Mouse (Mus musculus): ENCODE results near the gene Clcnkb.
A peak's percentile ranks its signal among the peaks of the same experiment; 100 is the strongest.

Clcnkb gene

DNA sequence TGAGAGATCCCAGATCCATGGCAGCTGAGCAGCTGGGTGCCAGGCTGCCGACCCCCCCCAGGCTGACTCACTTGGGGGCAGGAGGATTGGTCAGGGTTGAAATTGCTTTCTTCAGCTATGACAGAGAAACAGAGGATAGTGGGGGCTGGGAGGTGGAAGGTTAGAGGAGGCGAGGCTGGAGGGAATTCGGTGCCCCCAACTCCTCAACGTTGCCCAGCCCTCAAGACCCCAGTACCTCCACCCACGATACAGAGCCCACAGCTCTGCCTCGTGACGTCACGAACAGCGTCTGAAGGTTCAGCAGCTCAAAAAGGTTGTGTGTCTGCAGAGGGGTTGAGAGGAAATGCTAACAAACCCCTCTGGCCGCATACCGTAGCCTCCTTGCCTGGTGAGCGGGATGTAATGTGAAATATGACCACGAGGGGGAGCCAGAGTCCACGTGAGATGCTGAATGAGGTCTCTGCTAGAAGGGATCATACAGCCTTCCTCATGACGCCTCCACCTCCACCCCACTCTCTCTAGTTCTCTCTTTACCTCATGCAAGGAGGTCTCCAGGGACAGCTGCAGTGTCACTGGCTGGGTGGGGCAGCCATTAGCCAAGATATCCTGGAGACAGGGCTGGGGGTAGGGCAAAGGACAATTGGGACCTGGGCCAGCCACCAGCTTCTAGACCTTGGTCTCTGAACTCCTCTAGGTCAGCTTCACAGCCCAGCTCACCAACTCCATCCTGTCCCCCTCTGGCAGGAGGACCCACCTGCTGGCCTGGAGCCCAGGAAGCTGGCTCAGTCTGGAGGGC, 11.1 kb downstream of the Clcnkb start:
- DNase-seq, result peak; percentile 95

DNA sequence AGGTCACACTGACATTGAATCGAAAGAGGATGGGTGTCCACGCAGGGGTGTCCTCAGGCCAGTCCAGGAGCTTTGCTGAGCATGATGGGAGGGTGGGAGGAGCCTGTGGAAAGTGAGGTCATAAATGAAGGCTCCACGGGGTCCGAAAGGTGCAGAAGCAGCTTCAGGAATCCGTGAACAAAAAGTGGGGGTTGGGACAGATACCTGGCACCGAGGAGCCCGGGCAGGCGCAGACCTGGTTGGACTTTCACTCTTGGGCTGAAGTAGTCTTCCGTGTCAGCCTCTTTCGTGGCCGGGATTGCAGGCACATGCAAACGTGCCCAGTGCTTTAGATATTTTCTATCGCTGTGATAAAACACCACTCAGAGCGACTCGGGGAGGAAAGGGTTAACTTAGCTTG, 15.6 kb downstream of the Clcnkb start:
- no peak for DNase-seq

DNA sequence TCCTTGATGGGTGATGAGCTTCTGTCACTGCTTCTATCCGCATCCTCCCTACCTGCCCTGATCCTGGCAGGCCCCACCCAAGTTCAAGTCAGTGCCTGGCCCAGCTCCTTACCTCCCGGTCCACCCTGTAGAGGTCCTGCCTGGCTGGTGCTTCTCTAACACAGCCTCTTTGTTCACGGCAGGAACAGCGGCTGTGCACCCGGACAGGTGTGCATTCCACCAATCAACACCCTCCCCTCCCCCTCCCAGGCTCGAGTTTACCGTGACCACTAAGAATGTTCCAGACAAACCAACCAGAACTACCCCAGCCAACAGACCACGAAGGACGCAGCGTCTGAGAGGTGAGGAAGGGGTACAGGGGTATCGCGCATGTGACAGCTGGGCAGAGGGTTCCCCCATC, 17.3 kb downstream of the Clcnkb start, which contains the start of gene Clcnka:
Clcnka (minus strand) TSS at position 180 of the 400 bp plus-strand sequence.
- DNase-seq, result no peak

DNA sequence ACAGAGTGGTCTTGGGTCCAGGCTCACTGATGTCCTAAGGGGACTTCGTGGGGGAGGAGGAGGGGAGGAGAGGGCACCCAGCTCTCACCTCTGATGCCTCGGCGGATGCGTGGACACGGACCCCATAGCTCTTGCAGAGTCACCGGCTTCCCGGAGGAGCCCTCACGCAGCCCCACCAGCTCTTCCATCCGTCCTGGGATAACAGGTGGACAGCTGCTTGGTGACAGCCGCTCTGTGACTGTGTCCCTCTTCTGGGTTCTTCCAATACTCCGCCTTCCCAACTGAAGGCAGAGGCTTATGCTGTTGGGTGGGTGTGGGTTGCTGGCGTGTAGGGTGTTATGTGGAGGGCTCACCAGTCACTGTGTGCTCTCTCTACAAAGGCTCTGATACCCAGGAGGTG, 18.0 kb downstream of the Clcnkb start:
- DNase-seq, result no peak

DNA sequence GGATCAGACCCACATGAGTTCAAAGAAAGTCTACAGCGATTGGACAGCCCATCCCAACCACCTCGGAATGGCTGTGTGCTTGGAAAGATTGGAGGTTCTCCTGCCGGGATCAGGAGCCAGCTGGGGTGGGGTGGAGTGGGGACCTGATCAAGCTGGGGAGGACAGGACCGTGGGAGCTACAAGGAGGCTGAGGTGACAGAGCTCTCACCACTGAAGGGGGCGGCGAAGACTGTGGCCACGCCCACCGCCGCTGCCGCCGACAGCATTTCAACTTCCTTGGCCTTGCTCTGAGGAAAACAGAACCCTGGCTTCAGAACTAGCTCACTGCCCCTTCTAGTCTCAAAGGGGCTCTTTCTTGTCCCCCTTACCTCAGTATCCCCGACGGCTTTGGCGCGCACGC, 21.1 kb downstream of the Clcnkb start:
- no peak for DNase-seq

DNA sequence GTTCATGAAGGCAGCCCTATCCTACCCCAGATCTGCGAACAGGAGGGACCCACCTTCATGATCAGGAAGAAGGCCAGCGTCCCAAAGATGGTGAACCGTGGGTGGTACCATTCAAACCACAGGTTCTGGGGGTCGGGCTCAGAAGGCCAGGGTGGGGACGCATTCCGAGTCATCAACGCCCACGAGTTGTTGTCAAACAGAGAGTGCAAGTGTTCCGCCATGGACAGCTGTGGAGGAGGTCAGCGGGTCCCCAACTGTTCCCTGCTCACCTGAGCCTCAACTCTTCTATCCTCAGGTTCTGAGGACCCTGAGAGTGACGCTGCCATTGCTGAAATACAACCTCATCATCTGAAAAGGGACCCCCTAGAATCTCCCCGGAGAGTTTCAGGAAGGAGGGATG, 24.5 kb downstream of the Clcnkb start:
- no peak for DNase-seq

DNA sequence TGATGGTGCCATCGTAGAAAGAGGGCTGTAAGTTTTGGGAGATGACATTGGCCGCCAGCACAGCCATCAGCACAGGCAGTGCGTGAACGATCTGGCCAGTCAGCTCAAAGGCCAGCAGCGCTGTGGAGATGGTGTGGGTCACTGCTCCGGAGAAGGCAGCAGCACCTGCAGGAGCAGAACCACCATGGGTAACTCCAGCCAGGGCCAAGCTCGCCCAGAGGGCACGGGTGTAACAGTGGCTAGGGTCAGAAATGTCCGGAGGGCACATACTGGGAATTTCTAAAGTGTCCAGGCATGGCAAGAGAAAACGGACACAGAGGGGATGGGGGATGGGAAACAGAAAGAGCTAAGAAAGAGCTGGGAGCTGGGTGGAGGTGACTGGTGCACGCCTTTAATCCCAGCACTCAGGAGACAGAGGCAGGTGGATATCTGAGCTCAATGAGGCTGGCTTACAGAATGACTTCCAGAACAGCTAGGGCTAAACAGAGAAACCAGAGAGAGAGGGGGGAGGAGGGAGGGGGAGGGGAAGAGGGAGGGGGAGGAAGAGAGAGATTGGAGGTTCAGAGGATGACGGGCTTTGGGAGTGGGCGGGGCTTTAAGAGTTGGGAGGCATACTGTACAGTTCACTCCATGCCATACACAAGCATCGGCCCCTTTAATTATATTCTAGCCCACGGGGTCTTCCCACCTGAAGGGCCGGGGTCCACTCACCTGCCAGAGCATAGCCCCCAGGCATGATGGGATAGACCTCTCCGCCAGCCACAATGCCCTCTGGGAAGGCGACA, 26.3 kb downstream of the Clcnkb start:
- no peak for DNase-seq

DNA sequence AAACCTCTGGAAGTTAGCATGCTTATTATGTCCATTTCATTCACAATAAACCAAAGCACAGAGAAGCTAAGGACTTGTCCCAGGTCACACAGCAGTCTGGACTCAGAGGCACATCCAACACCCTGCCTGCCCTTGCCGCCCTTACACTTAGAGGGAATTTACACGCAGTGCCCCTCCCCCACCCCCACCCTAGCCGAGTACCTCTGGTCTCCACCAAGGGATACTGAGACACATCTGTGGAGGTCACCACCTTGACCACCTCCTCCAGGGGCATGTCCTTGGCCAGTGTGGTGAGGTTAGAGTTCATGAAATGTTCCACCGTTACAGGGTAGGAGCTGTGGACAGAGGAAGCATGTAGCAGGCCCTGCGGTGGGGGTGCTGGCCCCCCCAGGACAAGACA, 27.9 kb downstream of the Clcnkb start:
- DNase-seq, result no peak

DNA sequence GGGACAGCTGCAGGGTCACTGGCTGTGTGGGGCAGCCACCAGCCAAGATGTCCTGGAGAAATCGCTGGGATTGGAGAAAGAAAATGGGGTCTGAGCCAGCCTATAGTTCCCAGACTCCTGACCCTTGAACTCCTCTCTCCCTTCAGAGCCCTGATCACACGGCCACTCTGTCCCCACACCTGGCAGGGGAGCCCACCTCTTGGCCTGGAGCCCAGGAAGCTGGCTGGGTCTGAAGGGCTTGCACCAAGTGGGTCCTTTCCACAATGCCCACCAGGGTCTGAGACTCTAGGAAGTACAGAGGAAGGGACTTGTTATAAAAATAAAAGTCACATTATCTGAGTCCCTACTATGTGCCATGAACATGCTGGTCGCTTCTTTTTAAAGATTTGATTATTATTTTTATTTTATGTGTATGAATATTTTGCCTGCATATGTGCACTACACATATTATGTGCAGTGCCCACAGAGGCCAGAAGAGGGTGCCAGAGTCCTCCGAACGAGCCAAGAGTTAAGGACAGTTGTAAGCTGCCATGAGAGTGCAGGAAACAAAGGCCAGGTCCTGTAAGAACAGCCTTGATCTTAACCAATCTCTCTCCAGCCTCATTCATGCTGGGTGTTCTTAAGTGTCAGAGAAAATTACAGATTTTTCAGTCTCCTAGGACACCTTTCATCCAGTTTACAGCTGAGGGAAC, 28.6 kb downstream of the Clcnkb start:
- DNase-seq, result peak; percentile 83 to 88

DNA sequence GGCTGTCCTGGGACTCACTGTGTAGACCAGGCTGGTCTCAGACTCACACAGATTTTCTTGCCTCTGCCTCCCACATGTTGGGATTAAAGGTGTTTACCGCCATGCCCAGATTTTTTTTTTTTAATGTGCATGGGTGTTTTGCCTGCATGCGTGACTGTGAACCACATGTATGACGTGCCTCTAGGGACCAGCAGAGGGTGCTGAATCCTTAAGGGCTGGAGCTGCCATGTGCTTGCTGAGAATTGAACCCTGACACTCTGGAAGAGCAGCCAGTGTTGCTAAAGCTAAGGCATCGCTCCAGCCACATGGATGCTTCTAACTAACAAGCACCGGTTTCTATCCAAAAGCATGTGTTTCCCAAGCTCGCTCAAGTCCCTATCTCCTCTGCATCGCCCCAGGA, 29.7 kb downstream of the Clcnkb start:
- no peak for DNase-seq

DNA sequence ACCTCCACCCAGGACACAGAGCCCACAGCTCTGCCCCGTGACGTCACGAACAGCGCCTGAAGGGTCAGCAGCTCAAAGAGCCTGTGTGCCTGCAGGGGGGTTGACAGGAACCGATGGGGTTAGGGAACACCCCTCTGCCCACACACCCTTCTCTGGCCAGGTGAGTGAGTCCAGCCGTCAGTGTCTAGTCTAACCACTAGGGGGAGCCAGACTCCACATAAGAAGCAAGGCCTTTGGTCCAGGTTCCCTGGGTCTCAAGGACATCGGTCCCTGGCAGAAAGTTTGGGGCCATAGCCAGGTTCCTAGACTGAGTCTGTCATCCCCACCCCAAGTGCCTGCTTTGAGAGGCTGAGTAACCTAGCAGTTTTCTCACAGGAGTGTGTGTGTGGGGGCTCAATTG, 30.5 kb downstream of the Clcnkb start:
- DNase-seq, result peak; percentile 69 to 78

DNA sequence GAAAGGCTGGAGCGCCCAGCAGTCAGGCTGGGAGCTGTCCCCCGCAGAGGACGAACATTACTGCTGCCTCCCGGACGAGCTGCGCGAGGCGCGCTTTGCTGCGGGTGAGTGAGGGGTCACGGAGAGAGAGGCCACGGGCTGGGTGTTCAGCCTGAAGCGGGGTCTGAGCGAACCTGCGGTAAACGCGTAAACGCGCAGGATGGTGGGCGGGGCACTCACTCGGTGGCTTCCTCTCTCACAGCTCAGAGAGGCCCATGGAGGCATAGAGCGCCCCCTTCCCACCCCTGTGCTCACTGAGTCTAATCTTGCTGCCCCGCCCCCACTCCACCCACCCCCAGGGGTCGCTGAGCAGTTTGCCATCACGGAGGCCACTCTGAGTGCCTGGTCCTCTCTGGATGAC, 33.4 kb downstream of the Clcnkb start:
- DNase-seq, result peak in 1 of 2 experiments; percentile 45

DNA sequence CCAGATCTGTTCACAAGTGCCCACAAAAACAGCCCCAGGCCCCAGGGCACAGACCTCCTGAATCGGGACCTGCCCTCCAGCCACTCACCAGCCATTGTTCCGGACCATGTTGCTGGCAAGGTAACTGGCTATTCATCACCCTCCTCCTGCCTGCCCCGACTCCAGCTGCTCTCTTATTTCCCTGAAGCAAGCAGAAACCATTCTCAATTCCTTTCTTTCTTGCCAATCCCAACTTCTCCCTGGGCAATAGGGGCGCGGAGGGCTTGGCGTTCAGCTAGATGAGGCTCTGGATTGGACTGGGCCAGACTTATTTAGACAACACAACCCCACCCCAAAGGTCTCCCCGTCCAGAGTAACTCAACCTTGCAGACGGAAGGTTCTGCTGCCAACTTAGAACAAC, 36.1 kb downstream of the Clcnkb start:
- DNase-seq, result no peak

DNA sequence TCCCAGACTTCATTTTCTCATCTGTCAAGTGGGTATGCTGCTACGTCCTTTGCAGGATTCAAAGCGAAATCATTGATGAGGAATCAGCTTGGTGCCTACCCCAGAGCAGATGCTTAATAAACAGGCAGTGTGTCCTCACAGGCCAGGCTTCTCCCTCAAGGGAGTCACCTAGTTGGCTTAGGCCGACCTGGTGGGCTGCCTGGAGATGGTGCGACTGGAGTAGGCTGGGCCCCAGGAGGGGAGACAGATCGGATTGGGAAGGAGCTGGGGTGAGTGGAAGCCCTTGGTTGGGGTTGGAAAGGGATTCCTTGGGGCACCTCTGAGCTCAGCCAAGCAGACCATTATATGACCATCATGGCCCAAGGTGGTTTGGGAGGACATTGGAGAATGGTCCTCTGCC, 43.4 kb downstream of the Clcnkb start:
- DNase-seq, result no peak

DNA sequence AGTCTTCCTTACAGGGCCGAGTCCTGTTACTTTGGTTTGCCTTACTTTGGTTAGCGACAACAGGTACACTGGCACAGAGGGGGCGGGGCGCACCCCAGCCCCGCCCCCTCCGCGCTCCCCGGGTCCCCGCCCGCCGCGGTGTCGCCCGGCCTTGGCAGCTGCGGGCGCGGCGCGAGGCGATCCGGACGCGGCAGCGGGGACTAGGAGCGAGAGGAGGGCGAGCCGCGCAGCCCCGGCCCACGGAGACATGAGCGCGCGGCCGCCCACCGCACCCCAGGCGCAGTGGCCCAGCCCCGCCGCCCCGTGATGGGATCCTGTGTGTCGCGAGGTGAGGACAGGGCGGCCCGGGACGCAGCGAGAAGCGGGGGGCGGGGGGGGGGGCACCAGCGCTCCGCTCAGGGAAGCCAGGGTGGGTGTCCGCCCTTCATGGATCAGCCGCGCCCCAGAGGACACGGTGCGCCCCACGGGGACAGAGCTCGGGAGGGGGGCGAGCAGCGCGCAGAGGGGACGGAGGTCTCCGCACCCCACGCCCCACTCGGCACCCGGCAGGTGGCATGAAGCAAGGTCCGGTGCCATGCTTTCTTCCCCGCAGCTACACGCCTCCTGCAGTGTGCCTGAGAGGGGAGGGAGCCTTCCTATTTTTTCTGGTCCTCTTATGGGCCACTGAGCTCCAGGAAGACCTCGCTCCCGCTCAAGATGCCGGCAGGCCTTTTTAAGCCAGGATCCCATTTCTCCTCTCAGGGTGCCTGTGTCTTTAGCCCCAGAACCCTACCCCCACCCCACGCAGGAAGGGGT, 47.6 kb downstream of the Clcnkb start, which contains the start of gene Fam131c:
Fam131c (plus strand) TSS at position 224 of the 795 bp plus-strand sequence.
- DNase-seq, result peak; percentile 38 to 54

DNA sequence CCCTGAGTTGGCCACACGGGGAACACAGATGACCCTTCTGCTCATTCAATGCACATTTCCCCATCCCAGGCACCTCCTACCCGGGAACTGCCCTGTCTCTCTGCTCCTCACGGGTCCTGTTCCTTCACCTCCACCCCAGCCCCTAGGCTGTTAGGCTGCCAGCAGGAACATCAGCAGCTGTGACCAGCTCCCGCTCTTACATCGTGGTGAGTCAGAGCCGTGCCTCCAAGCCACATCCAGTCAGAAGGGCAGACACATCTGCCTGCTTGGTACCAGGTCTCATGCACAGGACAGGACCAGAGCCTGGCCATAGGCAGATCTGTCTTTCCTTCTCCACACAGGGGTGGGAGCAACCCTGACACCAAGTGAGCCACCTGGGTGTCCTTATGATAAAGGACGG, 49.9 kb downstream of the Clcnkb start:
- DNase-seq, result no peak

DNA sequence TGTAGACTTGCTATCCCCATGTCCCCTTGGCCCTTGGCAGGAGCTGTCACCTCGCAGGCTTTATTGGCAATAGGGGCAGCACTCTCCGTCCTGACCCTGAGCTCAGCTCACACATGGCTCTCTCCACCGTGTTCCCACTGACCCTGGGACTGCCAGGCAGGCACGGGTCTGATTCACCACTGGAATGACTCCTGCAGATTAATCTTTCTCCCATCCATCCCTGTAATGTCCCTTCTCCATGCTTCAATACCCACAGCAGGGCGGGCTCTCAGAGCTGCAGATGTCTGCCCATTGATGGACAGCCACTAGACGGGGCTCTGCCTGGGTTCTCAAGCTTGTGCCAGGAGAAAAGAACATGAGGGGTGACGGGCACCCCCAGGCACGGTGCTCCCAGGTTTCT, 50.7 kb downstream of the Clcnkb start:
- DNase-seq, result no peak

DNA sequence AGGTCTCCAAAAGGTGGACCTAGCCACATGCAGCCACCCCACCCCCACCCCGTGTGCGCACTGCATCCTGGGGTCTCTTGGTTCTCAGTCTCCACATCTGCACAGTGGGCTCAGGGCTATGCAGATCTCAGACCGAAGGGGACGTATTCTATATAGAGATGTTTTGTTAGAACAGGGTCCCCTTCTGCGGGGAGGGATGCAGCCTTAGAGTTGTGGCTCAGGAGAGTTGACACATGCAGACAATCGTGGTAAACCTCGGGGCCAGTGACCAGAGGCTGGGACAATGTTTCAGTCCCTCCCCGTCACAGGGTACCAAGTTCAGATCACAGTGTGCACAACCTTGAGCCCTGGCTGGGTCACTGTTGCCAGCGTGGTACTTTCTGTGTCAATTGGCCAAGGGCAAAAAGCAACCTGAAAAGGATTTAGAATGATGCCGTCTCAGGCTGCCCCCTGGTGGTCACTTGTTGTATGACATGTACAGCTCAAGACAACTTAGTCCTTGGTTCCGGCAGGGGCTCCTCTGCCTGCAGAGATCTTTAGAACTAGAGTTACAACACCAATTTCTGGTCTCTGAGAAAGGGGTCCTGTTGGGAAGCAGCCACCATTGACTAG, 52.8 kb downstream of the Clcnkb start:
- DNase-seq, result peak; percentile 90 to 93

DNA sequence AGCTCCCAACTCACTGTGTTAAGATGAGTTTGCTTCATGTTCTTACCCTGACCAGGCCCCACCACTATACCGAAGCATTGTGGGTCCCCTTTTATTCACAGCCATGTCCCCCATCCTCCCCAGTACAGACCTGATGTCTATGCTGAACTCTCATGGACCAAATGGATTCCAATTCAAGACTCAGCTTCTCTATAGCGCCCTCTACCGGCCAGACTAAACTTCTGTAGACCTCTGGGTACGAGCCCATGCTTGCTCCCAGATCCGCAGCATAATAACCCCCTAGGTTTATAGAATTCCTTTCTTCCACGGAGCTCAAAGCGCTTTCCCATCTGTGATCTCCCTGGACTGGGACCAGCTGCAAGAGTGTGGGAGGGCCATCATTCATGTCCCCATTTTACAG, 55.0 kb downstream of the Clcnkb start:
- DNase-seq, result peak in 1 of 2 experiments; percentile 53

DNA sequence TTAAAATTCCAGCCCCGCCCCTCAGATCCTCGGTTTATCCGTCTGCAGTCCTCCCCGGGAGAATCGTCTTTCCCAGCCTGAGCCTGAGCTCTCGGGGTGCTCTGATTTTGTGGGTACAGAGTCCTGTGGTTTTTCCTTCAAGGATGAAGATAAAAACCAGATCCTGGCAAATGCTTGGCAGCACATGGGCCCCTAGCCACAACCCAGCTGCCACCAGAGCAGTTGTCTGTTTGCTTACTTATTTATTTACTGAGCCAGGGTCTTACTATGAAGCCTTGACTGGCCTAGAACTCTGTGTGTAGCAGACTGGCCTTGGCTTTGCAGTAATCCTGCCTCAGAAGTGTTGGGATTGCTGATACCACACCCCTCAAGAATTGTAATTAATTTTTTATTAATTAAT, 56.6 kb downstream of the Clcnkb start:
- DNase-seq, result no peak

DNA sequence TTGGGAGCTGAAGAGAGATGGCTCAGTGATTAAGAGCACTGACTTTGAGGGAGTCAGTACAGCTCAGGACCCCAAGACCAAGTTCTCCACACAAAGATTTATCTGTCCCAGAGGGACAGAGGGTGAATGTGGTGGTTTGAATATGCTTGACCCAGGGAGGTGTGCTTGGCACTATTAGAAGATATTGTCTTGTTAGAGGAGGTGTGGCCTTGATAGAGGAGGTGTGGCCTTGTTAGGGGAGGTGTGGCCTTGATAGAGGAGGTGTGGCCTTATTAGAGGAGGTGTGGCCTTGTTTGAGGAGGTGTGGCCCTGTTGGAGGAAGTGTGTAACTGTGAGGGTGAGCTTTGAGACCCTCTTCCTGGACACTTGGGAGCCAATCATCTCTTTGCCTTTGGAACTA, 58.0 kb downstream of the Clcnkb start:
- no peak for DNase-seq
